Mouse (Mus musculus) NIH3T3 (cell line): ENCODE measurements around the gene Sfi1.
"Not testable (repeated sequence)": the region's sequence is repeated elsewhere in the genome, so short reads cannot be mapped to it uniquely, and the experiment has no call there.

Experiments used
- DNase-seq: peaks from one replicate; pipeline ENCODE4 v3.0.0-alpha.2; 2012; ENCODE audit warnings: low read depth

Sfi1 gene

DNA sequence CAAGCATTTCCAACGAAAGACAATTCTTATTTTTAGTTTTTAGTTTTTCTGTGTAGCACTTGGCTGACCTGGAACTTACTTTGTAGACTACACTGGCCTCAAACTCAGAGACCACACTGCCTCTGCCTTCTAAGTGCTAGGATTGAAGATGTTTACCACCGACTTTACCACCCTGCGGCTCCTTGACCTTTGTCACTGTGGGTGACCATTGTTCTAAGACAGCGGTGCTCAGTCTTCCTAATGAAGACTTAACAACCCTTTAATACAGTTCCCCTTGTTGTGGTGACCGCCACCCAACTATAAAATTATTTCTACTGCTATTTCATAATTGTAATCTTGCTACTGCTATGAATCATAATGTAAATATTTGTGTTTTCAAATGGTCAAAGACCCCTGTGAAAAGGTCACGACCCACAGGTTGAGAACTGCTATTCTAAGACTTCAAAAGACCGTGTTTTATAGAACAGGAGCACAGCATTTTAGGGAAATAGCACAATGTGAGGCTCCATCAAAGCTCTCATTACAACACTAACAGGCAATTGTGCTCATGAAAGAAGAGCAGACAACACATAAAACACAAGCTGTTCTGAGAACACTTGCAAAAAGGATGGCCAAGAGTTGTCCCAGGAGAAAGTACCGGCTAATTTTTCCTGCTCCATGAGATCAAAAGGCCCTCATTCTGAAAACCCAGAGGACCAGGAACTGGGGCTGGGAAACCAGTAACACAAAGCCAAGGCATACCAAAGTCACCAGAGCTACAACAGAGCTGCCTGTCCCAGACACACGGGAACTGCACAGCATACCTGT is 47.7 kb downstream of the Sfi1 start:
- not testable (repeated sequence) for DNase-seq

DNA sequence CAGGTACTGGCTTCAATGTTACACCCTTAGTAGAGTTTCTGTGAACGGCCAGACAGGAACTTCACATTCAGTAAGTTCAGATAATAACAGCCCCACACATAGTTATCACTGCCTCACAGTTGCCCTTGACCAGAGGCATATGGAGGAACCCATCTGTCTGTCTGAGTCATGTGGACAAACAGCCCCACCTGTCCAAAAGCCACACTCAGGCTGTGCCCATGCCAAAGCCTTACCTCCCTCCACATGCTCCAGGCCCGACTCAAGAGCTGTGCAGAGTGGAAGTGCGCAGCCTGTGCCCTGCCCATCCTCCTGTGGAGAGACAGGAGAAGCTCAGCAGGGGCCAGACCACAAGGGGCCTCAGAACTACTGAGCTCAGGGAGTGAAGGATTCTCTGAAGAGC is 49.3 kb downstream of the Sfi1 start:
- not testable (repeated sequence) for DNase-seq

DNA sequence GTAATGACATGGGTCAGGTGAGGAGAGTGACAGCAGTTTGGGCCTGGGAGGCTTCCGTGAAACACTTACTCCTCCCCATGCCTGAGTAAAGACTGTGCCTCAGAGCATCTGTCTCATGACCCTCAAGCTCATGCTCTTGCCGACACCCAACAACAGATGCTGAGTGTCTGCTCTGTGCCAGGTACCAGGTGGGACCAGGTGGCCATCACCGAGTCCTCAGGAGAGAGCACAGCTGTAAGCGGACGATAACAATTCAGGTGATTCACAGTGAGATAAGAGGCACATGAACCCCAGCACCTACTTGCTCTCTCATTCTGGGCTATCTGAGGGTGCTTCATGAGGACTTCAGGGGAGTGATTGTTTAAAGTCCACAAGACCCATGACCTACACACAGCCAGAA is 50.9 kb downstream of the Sfi1 start:
- not testable (repeated sequence) for DNase-seq

DNA sequence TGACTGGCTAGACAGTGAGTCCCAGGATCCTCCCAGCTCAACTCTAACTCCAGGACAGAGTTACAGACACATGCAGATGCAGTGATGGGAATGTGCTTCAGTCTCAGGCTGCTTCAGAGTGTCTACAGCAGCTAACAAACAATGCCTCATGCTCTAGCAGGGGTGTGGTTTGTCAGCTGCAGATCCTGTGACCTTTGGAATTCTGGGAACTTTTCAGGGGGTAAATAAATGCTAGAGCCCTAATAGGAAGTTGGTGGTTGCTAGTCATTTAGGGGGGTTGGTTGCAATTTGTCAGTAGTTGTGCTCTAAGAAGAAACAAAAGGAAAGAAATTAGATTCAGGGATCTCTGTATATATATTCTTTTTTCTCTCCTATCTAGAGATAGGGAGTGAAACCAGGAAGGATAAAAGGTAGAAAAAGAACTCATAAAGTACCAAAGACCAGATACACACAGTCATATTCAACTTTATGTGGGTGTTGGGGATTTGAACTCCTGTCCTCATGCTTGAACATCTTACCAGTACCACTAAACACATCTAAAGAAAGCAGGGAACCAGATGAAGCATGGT is 52.2 kb downstream of the Sfi1 start:
- not testable (repeated sequence) for DNase-seq

DNA sequence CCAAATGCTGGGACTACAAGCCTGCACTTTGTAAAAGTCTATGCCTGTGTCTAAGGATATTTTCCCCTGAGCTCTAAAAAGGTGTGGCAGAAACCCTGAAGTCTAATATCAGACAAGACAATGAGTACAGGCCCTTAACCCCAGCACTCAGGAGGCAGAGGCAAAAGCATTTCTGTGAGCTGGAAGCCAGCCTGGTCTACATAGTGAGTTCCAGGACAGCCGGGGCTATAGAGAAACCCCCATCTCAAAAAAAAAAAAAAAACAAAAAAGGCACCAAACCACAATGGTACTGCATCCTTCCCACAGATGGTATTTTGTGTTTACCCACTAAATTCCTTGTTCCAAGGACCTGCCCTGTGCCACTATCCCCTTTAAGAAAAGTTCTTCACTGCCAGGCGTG is 54.9 kb downstream of the Sfi1 start:
- DNase-seq: not testable (repeated sequence)

DNA sequence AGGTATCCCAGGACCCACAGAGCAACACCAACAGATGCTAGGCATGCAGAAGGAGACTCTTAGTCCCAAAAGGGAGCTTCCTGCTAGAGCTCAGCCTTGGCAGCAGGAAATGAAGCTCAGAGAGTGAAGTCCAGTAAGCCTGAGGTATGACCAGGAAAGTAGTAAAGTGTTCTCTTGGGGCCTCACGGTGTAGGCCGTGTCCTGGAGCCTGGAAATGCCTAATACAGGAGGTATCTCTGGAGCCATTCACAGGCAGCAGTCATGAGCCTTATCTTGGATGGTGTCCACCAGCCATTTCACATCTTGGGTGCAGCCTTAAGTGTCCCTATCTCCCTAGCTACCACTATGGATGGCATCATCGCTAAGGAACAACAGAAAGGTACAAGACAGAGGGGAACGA is 56.0 kb downstream of the Sfi1 start:
- peak; percentile 61 for DNase-seq

DNA sequence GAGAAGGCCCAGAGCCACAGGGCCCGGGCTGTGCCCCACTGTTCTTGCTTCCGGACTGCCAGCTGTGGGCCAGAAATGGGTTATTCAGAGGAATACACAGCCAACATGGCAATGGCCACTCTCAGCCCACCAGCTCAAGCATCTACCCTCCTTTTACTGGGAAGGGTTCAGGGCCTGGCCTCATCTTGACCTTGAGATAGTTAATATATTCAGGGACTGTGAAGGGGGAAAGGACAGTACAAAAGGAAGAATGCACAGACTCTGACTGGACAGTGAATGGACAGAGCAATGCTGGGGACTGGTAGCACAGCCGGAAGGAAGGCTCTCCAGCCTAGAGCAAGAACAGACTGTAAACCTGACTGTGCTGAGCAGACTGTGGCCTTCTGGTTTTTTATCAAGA is 57.3 kb downstream of the Sfi1 start:
- not testable (repeated sequence) for DNase-seq

DNA sequence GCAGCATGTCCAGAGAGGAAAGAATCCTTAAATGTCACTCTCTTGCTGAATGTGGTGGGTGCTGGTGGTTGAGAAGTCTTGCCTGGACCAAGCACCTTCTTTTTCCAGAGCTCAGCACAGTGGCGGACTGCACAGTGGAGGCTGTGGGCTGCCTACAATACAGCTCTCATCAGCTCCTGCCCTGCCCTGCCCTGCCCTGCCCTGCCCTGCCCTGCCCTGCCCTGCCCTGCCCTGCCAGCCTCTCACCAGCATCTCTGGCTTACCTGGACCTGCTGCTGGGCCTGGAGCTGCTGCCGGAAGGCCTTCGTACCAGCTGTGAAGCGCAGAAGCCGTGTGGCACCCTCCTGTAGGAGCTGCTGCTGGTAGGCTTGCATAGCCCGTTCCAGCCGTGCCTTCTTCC is 57.9 kb downstream of the Sfi1 start:
- not testable (repeated sequence) for DNase-seq

DNA sequence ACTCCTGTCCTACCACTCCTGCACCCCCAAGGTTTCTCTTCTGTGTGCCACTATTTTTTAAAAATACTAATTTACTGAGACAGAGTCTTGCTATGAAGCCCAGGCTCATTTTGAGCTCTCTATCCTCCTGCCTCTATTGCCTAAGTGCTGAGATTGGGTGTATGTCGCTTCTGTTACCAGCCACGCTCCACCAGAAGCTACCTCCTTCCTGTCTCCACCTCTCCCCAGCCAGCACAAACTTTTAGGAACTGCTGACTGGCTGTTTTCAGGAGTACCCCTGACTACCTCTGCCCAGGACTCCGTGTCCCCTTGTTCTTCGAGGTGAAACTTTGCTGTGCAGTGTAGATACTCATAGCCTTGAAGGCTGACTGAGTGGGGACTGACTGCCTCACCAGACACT is 59.9 kb downstream of the Sfi1 start:
- DNase-seq: not testable (repeated sequence)

DNA sequence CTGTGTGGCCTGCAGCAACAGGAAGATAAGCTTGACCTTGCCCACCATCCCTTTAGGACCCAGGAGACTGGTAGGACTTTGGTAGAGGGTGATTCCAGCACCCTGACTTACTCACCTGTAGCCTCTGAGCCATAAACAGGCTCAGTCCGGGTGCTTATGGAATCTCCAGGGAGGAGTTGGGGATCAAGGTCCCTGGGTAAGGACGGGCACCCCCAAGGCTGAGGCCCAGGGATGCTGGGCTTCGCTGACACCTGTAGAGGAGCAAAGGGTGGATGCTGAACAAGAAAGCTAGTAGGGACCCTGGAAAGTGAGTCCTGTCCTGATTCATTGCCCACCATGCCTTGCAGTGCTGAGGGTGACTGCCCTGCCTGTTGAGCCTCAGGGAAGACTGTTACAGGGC is 60.3 kb downstream of the Sfi1 start:
- DNase-seq: not testable (repeated sequence)

DNA sequence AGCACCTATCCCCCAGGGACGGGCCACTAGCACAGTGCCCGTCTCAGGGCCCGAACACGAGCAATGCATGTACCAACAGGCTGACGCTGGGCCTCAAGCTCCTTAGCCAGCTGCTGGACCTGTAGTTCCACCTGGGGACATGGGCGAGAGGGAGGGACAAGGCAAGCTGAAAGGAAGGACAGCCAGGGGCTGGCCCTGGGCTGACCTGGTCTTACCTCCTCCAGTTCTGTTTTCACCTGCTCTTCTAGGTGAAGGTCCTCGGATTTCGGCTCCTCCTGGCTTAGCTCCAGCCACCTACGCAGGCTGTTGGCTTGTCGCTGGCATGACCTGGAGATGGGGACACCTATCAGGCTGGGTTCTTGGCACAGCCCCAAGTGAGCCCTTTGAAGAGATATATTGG is 61.3 kb downstream of the Sfi1 start:
- DNase-seq: peak; percentile 45

DNA sequence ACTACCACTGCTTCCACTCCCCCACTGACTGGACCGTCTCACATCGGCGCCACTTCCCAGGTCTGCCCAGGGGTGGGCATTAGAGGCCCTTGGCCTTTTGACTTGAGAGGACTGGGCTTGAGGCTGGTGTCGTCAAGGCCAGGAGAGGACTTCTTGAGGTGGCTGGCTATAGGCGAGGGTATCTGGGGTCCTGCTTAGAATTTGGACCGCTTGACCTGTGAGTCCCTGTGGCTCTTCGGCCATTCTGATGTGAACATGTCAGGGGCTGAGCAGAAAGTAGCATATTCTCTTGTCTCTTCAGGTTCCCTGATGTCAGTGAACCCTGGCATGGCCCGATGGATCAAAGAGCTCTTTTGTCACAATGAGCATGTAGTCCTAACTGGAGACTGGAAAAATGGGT is 63.4 kb downstream of the Sfi1 start:
- DNase-seq: peak; percentile 34

DNA sequence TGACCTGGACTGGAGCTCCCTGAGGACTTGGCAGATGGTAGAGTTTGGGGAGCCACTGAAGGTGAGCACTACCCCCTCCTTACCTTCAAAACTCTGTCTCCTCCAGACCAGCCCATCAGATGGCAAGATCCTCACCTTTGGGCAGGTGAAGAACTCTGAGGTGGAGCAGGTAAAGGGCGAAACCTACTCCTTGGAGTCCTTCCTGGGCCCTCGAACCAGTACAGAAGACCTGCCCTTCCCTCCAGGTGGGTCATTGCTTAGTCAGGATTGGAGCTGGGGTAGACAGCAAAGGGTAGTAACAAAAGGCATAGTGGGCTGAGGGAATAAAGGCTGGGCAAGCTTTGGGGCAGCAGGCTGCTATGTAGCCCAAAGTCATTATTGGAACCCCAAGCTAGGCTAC is 64.0 kb downstream of the Sfi1 start:
- not testable (repeated sequence) for DNase-seq

DNA sequence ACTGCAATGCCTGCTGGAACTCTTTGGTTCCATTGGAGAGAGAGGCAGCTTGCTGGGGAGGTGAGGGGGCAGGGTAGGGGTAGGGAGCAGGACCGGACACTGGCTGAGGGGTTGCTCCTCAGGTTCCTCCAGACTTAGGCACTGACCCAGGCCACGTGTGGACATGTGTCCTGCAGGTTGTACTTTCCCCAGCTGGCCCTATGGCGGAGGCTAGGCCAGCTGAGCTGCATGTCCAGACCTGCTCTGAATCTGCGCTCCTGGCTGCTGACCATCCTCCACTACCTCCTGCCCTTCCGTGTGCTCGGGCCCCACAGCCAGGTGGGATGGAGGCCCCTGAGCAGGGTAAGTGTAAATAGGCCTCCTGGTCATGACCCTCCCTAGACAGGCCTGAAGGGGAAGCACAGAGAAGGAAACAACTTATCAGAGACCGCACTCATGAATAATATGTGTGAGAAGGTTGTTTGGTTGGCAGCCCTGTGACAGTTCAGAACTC is 65.9 kb downstream of the Sfi1 start:
- DNase-seq: peak; percentile 38

DNA sequence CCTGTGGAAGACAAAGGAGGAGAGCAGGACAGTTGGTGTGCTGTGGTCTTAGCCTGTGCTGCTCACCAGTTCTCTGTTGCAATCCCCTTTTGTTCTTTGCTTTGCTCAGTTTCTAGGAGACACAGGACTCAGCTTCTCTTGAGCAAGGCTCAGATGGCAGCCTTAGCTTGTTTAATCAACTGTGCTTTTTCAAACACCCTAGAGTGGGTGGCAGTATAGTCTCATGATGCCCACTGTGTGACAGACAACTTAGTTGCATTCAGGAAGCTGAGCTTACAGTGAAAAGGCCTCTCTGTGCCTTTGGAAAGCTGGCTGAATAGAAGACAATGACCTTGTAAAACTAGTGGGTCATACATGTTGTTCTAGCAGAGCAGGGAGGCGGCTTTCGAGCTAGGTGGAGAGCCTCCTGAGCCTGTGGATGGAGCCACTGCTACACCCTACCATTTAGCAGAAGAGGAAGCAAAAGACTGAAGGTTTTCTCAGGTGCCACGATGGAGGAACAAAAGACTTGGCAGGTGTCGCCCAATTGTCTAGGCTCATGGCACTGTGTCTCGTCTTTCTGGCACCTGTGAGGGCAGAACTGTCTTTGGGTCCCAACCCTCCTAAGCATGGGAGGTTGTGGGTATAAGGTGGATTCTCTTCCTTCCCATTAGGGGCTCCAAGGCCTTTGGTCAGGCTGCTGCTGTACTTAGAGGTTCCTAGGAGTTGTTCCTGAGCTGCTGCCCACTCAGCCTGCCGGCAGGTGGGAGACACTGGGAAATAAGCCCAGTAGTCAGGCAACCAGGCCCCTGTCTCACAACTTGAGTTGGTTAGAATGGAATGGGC is 66.6 kb downstream of the Sfi1 start:
- DNase-seq: not testable (repeated sequence)

DNA sequence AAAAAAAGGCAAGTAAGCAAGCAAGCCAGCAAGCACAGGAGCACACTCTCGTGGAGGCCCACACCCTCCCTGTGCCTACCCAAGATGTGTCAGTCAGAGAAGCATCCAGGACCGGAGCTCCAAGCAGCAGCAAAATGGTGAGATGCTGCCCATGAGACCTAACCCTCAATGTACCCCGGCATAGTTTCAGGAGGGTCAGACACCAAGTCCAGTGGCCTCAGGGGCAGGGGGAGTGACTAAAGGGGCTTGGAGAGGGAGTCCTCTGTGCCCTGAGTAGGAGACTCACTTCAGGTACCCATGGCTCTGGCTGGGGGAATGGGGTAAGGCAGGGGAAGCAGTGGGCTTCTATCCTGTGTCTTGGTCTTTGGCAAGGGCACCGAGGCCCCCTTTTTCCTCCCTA is 67.3 kb downstream of the Sfi1 start:
- DNase-seq: not testable (repeated sequence)

DNA sequence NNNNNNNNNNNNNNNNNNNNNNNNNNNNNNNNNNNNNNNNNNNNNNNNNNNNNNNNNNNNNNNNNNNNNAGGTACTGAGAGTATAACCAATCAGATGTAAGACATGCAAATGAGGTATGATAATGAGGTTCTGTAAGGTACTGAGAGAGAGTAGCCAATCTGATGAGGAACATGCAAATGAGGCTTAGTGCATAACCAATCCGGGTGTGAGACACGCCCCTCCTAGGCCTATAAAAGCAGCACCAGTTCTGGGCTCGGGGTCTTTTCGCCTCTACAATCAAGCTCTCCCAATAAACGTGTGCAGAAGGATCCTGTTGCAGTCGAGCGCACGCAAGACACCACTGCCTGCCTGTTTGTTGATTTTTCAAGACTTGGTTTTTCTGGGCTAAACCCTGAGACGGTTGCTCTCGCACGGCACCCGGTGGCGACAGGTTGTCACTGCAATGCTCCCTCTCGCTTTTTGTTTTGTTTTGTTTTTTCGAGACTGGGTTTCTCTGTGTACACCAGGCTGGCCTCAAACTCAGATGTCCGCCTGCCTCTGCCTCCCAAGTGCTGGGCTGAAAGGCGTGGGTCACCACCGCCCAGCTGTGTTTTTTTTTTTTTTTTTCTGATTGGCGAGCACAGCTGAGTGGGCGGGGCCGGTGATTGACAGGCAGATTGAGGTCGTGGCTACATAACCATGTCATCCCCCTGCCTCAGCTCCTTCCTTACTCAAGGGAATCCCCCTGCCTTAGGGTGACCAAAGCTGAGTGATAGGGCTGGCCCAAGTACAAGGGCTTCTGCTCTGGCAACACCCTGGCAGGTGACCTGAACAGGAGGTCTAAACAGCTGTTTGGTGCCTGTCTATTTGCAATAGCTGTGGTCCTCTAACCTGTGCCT is 68.1 kb downstream of the Sfi1 start:
- peak; percentile 57 for DNase-seq

DNA sequence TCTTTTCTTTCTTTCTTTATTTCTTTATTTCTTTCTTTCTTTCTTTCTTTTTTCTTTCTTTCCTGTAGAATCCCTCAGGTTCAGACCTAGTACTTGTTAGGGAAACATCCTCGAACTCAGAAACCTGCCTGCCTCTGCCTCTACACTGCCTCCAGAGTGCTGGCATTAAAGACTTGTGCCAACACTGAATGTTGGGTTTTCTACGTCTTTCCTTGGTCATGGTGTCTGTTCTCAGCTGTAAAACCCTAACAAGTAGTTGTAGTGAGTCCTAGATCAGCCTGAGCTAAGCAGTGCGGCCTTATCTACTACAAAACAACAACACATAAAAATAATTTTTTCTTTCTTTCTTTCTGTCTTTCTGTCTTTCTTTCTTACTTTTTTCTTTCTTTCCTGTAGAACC is 78.9 kb downstream of the Sfi1 start:
- DNase-seq: no peak

DNA sequence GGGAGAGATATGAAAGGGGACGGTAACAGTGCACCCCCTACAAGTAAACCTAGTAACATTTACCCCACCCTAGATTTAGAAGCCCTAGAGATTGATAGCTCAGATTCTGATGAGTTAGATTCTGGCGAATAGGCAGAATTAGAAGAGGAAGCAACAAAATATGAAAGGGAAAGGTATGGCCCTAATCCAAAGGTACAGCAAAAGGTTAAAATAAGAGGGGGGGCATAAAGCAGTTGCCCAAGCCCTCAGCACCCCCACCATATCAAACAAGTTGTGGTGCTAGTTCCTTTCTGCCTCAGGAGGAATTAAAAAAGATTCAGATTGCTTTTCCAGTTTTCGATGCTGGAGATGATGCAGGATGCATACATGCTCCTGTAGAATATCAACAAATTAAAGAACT is 87.1 kb downstream of the Sfi1 start:
- no peak for DNase-seq

DNA sequence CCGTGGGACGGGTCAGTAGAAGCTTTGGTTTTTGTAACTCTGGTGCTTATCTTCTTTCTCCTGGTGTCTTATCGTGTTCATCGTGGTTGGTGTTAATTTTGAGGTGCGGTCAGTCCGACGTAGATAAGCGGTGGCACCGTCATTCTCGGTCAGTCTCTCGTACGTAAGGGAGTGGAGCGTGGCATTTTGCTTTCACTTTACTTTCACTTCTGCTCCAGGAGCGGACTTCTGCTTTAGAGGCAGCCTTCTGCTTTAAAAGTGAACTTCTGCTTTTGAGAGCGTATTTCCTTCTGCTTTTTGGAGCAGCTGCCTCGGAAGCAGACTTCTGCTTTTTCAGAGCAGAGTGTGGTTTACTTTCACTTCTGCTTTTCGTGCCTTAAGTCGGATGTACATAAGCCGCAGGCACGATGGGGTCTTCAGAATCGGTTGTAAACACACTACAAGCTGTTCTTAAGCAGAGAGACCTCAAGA is 88.0 kb downstream of the Sfi1 start:
- no peak for DNase-seq

DNA sequence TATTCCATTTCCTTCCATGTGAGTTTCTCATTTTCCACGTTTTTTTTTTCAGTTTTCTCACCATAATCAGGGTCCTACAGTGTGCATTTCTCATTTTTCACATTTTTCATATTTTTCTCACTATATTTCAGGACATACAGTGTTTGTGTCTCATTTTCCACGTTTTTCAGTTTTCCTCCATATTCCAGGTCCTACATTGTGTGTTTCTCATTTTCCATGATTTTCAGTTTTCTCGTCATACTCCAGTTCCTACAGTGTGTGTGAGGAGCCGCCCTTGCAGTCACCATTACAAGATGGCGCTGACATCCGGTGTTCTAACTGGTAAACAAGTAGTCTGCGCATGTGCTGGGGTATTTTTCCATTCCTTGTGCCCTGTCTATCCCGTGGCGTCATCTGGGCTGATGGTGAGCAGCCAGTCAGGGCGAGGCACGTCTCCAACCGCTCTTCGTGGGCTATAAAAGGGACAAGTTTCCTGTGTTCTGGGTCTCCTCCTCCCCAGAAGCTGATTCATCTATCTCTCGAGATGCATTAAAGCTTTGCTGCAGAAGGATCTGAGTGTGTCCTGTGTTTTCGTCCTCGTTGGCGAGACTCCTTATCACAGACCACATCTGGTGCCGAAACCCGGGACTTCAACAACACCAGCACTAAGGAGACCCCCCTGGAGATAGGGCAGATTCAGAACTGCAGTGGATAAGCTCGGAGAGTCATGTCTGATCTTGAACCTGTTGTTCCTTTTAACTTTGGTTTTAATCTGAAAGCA is 88.6 kb downstream of the Sfi1 start:
- DNase-seq: not testable (repeated sequence)
